Mouse (Mus musculus) induced T-regulatory cell, adult 2 months (primary cell): Measurements from ENCODE around the gene Rasgrp1.

ENCODE experiments used
- DNase-seq: peaks from one replicate; pipeline ENCODE4 v3.0.0-alpha.2; 2012; ENCODE audit warnings: low read depth

Rasgrp1 gene

GRCm38 (mm10) chr2:117249255-117250000 is 93.4 kb downstream of the Rasgrp1 start, which contains the start of gene Fam98b:
Gene Fam98b (plus strand): TSS chr2:117249739.
- peak; percentile 98 for DNase-seq

- no peak for DNase-seq
Observed at GRCm38 (mm10) chr2:117241953-117242352, 100.8 kb downstream of the Rasgrp1 start.

- peak; percentile 77 for DNase-seq
Observed at GRCm38 (mm10) chr2:117231257-117231656, 111.5 kb downstream of the Rasgrp1 start.

DNA sequence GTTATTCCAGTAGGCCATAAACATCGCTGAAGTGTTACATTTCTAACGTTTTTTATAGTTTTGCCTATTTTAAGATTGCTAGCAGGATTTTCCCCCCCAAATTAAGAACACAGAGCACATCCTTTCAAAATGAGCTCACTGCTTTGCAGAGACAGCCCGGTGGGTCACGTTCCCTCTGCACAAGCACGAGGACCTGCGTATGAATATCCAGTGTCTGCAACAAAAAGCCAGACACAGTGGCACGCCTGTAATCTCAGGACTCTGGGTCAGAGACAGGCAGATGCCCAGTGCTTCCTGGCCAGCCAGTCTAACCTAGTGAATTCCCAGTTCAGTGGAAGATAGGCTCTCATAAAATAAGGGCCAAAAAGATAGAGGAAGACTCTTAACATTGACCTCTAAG is 112.5 kb downstream of the Rasgrp1 start:
- no peak for DNase-seq
